Mouse (Mus musculus) G1E (cell line): ENCODE measurements around the gene Glcci1.

Experiments
- CTCF ChIP-seq: IDR thresholded peaks from 2 replicates; pipeline ENCODE4 v1.5.1; 2012; ENCODE audit warnings: low read depth, low read length, inconsistent platforms, mixed read lengths
- GATA1 ChIP-seq: IDR thresholded peaks from 2 replicates; pipeline ENCODE4 v1.6.1; 2012; ENCODE audit warnings: borderline replicate concordance, low read length, inconsistent platforms, mixed read lengths
- TAL1 ChIP-seq: conservative IDR thresholded peaks from 2 replicates; pipeline ENCODE4 v1.6.1; 2012; ENCODE audit warnings: low read depth, low read length, inconsistent platforms, mixed read lengths

DNA sequence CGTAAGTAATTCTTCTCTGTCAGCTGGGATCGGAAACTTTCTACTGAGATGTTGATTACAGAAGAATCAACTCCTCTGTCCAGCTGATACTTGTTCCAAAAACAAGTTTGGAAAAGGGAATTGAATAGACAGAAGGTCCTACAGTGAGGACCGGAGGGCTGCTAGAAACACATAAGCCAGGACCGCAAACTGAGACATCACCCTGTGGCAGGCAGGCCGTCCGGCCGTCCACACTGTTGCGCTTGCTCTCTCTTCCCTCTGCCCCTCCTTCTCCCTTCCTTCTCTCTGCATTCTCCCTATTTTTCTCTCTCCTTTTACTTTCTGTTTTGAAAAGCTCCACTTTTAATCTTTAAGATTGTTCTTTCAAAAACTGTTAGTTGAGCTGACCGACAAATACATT lies 82.3 kb downstream of the Glcci1 start:
- TF ChIP-seq CTCF (no peak), TAL1 (no peak), GATA1 (no peak)
